Mouse (Mus musculus) c-Kit-negative CD71-positive TER-119-positive erythroid progenitor cells, embryonic 14.5 days (primary cell): ENCODE data around the gene Stra6.

ENCODE experiments used
- DNase-seq: peaks from one replicate; pipeline ENCODE4 v3.0.0-alpha.2; 2013; ENCODE audit warnings: low read depth, low spot score

Stra6 gene

DNA sequence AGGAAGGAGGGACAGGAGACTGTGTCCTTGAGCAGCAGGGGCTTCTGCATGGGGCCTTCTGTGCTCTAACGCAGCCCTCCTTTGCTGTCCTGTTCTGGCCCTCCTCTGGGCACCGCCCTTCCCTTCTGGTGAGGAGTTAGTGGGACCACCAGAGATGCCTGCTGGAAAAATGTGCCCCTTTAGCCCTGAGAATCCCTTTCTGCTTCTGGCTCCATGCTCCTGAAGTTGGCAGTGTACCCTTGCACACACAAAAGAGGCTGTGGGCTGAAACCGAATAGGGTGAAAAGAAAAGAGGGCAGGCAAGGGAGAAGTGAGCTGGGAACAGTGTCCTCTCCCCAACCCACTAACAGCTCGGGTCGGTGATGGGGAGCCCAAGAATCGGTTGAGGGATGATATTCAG lies 14.4 kb upstream of the Stra6 start:
- no peak for DNase-seq

DNA sequence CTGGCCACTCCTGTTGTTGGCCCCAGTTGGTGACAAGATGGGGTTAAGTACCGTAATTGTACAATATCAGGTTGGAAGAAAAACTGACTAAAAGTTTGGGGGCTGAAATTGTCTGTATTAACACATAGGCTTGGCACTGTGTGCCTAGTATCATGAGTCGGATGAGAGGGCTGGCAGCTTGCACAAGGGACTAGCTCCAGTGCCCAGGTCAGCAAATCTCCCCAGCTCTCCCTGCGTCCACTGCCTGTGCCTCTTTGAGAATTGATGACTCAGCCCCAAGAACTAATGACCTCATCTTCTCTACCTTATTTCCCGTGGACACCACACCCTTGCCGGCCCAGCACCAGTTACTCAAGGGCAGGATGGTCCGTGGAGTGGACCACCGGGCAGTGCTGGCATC lies 13.7 kb upstream of the Stra6 start:
- no peak for DNase-seq

DNA sequence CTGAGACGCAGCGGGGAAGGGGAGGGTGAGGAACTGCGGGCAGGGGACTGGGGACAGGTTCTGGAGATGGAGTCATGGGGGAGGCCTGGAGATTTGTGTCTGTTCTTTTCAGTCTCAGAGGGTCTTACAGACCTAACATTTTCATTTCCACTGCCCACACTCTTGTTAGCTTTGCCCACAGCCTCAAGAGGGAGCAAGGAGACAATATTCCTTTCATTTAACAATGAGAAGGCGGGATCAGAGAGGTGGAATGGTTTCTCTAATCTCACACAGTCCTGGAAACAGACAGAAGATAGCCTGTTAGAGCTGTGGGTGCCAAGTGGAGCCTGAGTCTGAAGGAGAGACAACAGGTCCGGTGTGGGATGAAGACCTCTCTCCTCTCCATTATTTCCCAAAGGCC lies 11.7 kb upstream of the Stra6 start:
- DNase-seq: no peak

DNA sequence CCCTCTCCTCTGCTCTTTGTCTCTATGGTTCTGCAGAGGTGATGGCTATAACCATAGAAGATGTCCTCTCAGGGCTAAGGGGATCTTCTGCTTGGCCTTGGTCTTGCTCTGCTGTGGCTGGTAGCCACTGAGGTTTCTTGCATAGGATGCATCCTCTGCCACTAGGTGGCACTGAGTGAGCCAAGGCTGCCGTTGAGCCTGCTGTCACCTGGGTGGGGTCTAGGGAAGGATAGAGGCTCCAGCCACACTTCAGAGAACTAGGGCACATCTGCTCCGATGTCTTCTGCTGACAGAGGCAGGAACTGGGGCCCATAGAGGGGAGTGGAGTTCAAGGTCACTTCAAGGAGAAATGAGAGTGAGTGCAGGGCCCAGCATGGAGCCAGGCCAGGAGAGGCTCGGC lies 10.5 kb upstream of the Stra6 start:
- DNase-seq: no peak

DNA sequence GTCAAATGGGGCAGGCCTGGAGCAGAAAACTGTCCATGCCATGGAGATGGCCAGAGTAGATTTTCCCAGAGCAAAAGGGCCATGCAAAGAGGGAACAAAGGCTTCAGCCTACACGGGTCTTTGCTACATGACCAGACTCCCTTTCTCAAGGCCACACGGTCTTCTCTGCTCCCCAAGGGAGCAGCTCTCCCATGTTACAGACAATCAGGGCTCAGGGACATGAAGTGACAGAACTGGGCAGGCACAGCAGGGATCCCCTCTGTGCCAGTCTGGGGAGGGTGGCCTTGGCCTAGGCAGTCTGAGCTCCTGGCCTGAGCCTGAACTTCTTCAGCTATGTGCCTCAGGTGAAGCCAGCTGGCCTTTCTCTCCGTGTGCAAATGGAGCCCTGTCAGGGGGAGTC lies 10.0 kb upstream of the Stra6 start:
- no peak for DNase-seq

DNA sequence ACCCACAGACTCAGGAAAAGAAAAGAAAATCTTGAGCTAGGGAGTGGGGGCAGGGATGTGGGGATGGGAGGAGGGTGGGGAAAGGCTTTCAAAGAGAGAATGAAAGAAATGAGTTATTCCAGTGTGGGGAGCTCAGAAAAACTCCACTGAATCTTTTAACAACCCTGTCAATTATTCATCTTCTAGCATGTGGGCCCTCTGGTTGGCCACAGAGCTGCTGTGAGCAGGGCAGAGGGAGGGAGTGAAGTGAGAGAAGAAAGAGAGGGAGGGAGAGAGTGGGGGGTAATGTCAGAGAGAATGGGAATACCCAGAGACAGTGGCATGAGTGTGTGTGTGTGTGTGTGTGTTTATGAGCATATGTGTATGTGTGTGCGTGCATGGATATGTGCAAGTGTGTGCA lies 9.6 kb upstream of the Stra6 start:
- DNase-seq: no peak

DNA sequence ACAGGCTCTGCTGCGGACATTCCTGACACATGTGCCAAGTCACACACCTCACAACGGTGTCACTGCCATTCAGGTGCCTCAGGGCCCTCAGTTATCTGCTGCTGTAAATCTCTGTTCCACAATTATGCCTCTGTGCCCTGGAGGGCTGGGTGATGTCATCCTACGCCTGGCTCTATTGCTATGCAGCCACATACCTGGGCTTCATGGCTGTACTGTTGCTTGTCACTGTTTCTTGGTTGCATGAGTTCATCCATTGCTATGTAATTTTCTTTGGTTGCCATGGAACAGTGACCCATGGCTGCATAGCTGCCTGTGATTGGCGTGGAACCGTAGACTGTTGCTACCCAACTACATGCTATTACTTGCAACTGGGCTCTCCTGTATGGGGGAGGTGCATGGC lies 7.9 kb upstream of the Stra6 start:
- no peak for DNase-seq

DNA sequence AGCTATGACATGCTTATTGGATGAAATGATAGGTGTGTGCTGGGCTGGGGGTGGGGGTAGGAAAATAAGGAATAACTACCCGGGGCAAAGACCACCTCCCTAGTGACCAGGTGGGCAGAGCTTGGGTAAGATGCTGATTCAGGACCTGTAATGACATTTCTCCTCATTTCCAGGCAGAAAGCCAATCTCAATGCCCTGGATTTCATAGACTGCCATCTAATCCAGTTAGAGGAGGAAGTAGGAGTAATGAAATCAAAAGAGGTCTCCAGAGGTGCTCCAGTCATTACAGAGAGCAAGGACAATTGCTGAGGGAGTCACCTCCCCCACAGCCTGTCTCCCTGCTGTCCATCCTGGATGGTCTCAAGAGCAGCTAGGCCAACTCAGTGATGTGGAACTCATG lies 3.7 kb upstream of the Stra6 start:
- DNase-seq: no peak

DNA sequence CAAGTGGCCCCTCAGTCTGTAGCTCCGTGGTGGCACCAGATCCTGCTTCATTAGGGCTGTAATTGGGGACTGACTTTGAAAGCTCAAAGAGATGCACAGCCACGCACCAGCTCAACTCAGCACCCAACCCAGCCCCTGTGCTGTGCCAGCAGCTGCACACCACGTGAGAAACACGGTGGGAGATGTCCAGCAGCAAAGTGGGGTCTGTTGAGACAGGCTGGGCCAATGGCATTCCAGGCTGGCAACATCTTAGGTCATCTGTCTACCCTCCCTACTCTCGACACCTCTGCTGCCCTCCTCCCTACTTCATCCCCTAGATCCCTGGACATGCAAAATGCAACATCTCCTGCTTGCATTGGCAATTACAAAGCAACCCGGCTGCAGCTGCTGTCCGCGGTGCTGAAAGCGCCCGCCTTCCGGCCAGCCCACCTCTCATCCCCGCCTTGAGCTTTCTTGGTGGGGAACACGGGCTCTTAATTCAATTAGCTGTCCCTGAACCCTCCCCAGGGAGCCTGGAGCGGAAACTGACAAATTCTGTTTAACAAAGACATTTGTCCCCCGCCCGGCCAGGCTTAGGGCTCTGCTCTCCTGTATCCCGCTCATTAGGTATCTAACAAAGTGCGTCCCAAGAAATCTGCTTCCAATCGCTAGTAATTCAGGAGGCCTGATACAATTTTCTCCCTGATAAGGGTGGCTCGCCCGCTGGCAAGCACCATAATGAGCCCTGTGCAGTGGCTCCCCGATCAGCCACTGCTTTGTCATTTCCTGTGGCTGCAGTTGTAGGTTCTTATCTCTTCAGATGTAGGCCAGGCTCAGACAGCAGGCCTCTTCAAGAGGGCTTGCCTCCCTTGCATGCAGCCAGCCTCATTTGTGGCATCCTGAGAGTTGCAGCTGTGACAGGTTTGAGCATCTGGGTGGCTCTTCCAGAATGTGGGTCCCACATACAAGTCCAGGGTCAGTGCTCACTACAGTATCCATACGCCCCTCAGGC lies 2.6 kb upstream of the Stra6 start:
- no peak for DNase-seq

DNA sequence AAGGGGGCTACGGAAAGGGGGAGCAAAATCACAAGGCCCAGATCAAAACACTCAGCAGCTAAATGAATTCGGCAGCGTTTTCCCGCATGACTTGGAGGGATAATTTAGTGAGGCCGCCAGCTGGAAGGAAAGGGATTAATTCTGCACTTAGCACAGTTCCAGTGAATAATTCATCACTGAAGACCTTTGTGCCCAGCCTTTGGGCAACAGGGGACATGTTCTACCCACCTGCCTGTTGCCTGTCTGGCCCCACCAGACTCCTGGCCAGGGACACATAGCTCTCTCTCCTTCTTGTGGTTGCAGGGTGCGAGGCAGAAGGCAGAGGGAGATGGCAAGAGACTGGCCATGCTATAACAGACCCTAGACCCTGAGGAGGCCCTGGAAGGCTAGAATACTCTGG lies 1.9 kb downstream of the Stra6 start:
- no peak for DNase-seq

DNA sequence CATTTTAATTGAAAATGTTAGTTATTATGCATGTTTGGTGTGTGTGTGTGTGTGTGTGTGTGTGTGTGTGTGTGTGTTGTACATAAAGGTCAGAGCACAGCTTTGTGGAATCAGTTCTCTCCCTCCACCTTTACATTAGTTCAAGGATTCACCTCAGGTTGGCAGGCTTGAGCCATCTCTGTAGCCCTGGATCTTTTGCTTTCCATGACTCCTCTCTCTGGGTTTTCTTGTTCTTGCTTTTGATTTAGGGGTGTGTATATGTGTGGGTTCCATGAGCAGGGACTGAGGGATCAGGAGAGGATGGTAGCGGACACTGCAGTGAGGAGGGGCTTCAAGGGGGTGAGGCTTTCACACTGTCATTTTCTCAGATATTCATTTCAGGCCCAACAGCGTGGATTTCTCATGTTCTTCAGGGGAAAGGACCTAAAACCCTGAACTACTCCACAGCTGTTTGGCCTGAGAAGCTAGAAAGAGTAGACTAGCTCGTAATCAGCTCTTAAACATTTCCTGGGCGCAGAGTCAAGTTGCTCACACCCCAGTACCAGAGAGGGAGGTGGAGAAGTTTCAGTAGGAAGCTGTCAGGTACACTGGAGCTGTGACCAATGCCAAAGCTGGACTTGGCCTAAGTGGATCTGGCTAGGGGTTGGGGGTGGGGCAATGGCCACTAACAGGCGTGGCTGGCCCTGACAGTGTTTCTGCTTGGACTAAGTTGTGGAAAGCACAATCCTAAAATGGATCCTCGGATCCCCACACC lies 2.6 kb downstream of the Stra6 start:
- no peak for DNase-seq

DNA sequence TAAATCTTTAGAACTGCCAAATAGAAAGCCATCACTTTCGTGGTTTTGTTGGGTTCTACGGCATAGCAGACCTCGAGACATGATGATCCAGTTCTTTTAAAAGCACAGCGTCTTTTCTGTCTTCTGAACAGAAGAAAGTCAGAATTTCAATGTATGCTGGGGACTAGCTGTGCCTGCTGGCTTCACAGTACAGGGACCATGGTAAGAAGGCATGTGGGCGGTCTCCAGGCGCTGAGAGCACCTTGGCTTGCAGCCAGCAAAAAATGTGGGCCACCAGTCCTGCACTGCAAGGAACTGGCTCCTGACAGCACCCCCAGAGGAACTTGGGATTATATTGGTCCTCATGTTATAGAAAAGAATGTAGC lies 3.1 kb downstream of the Stra6 start:
- DNase-seq: no peak

DNA sequence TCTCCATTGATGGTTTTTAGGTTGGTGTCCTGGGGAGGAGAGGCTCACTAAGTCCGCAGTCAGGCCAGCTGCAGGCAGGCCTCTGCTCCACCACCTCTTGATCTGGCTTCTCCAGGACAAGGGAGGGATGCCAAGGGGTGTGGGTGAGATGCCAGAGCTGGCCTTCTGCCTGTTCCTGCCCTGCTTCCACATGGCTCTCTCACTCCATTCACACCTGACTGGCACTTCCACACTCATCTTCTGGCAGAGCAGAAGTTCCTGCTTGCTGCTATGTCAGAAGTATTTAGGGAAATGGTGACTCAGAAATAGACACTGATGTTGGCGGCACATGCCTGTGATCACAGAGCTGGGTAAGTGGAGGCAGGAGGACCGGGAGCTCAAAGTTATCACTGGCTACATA lies 4.0 kb downstream of the Stra6 start:
- DNase-seq: no peak

DNA sequence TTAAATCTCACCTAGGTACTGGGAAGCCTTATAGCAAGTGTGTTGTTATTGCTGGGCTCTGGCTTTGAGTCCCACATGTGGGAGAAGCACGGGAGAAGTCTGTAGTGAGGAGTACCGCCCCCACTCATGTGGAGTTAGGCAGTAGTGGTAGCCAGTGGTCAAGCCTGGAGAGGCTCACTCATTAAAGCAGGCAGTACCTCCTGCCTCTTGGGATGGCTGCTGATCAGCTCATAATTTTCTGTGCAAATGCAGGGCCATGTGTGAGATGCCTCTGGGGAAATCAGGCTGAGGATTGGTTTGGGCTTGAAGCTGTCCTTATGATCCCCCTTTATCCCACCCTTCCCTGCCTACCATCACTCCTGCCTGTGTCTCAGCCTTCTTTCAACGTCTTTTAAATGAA lies 11.0 kb downstream of the Stra6 start:
- DNase-seq: no peak

DNA sequence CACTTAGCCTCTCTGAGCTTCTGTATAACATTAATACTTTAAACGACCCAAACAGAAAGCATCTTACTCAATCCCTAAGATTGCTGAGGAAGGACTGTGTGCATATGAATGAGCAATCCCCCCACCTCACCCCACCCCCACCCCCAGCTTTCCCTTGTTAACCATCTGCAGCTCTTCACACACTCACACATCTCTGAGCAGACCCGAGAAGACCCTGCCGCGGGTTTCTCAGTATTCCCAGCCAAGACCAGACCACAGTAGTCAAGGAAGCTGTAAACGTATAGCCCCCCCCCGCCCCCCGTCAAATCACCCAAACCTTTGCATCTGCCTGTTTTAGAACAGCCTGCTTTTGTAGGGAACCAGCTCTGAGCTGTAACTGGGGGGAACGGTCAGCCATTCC lies 21.0 kb downstream of the Stra6 start:
- no peak for DNase-seq

DNA sequence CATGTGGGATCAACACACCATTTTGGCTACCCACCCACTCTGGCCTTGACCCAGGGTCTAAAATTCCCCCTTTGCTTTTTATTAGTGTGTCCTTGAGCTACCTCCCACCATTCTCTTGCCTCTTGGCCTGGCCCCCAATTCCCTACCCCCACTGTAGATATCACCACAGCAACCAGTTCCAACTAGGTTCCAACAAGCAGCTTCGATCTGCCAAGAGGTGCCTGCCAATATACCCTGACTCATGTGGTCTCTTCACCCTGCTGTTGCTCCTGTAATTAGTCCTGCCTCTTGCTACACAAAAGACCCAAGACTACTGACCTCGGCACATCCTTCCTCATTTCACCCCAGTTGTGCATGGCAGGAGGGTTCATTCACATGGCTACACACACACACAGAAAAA lies 21.5 kb downstream of the Stra6 start:
- DNase-seq: no peak

DNA sequence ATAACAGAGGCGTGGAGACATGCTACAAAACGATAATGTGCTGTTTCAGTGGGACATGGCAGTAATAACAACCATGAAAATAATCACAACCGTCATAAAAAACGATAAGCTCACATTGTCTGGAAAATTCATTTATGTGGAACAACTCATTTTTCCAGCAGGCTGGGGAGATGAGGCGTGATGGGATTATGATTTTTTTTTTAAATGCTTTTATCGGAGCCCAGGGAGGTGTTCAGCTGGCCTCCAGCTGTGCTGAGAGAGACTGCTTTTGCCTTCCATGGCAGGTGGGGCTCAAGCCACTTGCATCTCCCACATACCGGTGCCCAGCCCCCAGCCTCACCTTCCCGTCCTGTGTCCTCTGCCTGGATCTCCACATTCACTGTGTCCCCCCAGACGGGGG lies 22.6 kb downstream of the Stra6 start:
- DNase-seq: no peak

DNA sequence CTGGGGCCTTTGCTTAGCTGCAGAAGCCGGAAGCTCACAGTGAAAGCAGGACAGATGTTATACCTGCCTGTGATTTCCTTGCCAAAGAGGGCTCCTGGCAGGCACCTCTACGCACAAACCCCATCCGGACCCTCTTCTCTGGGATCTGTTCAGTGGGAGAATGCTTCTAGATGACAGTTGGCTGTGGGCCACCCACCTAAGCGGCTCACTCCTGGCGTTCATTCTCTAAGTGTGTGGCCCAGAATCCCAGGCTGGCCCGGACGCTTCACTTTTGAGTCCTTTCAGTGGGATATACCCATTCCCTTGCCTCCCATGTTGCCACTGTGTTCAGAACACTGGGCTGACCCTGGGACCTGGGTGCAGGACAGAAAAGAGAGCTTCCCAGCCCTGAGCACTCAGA lies 23.3 kb downstream of the Stra6 start:
- DNase-seq: no peak

DNA sequence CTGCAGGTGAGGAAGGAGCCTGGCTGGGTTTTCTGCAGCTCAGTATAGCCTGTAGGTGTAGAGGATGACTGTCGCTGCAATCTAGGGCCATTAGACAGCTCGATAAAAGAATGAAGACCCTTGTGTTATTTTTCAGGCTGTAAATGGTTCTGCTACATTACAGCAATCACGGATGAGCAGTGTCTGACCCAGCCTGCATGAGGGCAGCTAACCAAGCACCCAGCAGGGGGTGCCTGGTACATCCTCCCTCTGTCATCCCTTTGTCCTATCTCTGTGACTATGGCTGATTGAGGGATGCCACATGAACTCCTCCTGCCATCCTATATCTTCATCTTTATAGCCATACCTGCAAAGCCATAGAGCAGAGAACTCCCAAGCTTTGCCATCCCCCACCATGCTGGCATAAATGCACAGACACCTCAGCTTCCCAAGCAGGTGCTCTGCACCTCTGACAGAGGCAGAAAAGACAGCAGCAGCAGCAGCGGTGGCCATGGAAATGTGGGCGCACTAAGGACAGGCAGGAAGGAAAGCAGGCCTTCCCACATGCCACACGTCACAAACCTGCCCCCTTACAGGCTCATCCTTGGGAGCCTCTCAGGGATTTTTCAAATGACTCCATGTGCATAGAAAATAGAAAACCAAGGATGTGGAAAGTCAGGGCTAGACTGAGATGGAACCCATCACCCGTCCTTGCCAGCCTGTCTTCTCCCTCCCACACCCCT lies 23.9 kb downstream of the Stra6 start:
- DNase-seq: no peak

DNA sequence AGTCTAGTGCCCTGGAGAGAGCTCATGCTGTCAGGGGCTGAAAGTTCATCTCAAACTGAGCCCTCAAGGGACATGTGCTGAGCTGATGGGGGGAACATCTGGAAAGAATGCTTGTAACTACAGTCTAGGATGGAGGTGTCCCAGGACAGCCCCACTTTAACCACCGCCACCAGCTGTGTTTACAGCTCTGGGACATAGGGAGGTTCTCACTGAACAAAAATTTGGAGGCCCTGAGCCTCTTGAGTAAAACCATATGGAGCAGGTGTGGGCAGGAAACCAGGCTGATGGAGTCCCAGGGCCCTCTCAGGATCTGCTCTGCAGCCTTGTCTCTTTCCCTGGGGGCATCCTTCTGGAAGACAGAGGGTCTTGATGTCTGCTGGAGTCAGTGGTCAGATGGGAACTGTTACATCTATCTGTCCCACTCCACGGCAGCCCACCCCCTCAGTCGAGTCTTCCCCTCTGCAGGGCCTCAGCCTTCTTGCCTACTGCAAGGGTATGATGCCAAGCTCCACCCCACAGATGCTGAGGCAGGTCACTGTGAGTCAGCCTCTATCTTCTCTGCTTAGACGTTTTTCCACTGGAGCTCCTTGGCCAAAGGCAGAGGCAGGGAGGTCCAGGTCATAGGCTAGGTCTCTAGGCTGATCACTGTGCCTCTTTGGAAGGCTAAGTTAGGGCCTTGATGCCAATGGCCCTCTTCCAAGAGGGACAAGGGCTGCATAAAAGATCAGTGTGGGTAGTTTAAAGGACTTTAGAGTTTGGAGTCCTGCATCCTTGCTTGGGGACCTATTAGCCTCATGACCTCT lies 28.2 kb downstream of the Stra6 start:
- no peak for DNase-seq

DNA sequence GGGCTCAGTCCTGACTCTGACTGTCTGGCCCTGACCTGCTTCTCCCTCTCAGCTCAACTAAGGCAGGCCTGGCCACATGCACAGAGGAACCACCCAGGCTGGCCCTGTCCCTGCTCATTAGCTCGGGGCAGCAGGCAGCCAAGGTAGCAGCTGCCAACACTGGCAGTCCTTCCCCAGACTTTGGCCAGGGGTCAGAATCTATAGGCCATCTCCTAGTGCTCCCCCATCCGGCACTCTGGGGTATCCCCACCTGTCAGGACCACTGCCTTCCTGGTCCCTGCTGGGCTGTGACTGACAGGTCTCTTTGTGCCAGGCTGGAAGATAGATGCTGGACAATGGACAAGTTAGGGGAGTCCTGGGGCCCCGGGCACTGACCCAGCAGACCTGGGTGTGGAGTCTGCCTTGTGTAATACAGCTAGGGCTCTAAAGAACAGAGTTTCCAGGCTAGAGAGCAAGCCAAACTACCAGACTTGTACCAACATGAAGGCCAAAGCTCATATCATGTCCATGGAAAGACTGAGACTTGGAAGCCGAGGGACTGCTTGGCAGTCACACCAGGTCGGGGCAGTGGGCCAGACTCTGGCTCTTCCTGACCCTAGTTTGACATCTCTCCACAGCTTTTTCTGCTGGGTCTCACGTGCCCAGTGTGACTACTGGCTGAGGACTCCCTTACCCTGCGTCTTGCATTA lies 29.1 kb downstream of the Stra6 start:
- no peak for DNase-seq
